Mouse (Mus musculus): ENCODE measurements around the gene Rab11b. TPM values are rescaled to one million over a fixed set of nuclear protein-coding genes. Genes with fewer than 3 reads are reported as not detected.

Rab11b gene
- total RNA-seq, 2 experiments from 2014 or later = 231 to 299 TPM

DNA sequence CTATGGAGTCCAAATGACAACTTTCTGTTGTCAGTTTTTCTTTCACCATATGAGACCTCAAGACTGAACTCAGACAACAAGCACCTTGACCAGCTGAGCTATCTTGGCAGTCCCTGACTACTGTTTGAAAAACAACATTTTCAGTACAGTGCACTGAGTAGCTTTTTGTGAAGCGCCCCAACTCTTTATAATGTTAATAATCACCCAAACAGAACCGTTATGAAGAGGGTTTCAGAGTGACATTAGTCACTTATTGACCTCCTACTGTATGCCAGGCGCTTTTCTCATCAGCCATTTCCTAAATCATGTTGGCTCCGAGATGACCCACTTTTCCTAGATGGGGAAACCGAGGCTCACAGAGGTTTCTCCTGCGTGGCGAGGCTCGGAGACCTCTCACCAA lies 42.3 kb downstream of the Rab11b start:
- DNase-seq = no peak

DNA sequence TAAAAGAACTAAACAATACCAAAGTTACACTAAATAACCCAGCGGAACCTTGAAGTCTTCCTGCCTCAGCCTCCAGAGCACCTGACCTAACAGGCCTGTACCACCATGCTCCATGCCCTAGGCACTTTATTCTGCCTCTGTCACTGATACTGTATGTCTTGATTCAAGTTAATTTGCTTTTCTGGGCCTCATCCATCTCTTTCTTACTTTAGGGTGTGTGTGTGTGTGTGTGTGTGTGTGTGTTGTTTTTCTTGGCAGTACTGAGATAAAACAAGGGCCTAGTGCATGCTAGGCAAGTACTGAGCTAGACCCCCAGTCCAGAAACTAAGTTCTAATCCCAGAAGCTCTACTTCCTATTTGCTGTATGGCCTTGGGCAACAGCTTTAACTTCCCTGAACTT lies 43.1 kb downstream of the Rab11b start:
- no peak for DNase-seq

DNA sequence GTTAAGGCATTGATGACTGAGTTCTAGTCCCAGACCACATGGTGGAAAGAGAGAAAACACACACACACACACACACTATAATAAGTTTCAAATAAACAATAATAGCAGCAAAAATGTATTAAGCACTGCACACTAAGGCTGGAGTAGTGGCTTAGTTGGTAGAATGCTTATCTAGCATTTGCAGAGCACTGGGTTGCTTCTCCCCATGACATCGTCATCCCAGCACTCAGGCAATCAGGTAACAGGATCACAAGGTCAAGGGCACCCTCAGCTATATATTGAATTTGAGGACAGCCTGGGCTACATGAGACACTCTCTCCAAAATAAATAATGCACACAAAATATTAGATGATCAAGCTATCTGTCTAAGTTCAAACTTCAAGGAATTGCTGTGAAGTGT lies 45.6 kb downstream of the Rab11b start:
- no peak for DNase-seq

DNA sequence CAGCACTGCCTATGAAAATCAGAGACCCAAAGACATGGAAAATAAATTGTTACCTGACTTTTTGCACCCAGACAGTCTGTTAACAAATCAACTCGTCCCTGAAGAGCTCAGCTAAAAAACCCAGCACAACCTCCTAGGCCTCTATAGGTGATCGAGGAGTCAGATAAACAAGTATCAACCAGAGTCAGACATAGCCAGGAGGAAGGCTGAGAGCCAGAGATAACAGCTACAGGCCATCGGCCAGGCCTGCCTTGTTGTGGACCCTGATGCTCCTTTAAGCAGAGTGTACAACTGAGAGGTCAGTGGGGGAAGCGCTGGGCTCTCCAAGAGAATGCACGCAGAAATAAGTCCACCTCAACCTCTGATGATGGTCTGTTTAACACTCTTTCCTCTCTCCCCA lies 47.1 kb downstream of the Rab11b start:
- DNase-seq = no peak

DNA sequence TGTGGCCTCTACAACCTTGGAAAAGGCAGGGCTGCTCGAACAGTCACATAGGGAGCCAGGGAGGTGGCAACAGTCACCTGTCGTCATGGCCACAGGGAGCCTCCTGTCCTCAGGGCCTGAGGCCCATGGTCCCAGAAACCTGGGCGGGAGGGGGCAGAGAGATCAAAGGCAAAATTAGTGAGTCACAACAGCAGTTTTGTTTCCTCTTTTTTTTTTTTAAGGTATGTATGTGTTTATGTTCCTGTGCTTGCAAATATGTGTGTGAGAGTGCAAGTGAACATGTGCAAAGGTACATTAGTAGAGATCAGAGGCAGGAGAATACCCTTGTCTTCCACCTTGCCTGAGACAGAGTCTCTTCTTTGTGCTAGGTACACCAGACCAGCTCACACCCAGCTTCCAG lies 50.5 kb downstream of the Rab11b start:
- no peak for DNase-seq

DNA sequence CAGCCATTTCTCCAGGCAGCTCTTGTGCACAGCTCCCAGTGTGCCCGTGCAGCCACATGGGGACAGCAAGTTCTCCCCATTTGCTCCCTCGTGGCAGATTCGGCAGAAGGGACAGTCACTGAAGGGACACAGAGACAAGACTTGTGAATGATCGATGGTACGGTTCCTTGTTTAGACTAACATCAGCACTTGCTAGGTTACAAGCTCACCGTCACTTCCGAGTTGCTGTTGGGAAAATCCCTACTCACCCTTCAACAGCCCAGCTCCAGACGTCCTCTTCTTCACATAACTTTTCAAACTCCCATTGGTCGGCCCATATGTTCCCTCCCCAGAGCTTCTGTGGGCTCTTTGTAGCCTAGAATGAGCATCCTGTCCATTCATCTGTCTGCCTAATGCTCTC lies 57.2 kb downstream of the Rab11b start:
- no peak for DNase-seq

- DNase-seq = no peak
Measured at GRCm38 (mm10) chr17:33702178-33702577, 58.2 kb downstream of the Rab11b start.

- DNase-seq = no peak
Measured at GRCm38 (mm10) chr17:33695471-33695870, 64.9 kb downstream of the Rab11b start.

Other genes starting within 250 kb of the Rab11b start
- 10 to 100 TPM; 22.3 to 29.7 TPM for gene Adamts10, start 236.3 kb downstream of the Rab11b start, total RNA-seq (2021)
- gene Myo1f, start 204.8 kb downstream of the Rab11b start, total RNA-seq (2021) = 1 to 10 TPM; 2.1 to 3.3 TPM
- gene Zfp414, start 131.4 kb downstream of the Rab11b start, total RNA-seq (2021) = 10 to 100 TPM; 28.9 to 35.3 TPM
- under 1 TPM in 1 of 2 experiments, not detected in 1; 0.56 TPM for gene Pram1, start 122.5 kb downstream of the Rab11b start, total RNA-seq (2021)
- 100 to 1,000 TPM; 136 to 171 TPM for gene Hnrnpm, start 73.7 kb downstream of the Rab11b start, total RNA-seq (2021)
- gene March2, start 41.9 kb downstream of the Rab11b start, total RNA-seq (2021) = 100 to 1,000 TPM in 1 of 2 experiments, 10 to 100 TPM in 1; 92.9 to 119 TPM
- gene Angptl4, start 21.3 kb upstream of the Rab11b start, total RNA-seq (2021) = 100 to 1,000 TPM in 1 of 2 experiments, 10 to 100 TPM in 1; 62.7 to 110 TPM
- gene Kank3, start 50.0 kb upstream of the Rab11b start, total RNA-seq (2021) = 10 to 100 TPM; 72.2 to 90.5 TPM
- 1,000 to 10,000 TPM; 1,486 to 1,511 TPM for gene Rps28, start 64.0 kb upstream of the Rab11b start, total RNA-seq (2021)
- gene Ndufa7, start 64.0 kb upstream of the Rab11b start, total RNA-seq (2021) = 100 to 1,000 TPM; 432 to 487 TPM
- 10 to 100 TPM; 30.8 to 47.3 TPM for gene Cd320, start 82.6 kb upstream of the Rab11b start, total RNA-seq (2021)
- not detected for gene Gm7029, start 113.3 kb upstream of the Rab11b start, total RNA-seq (2021)
- 1 to 10 TPM; 3.3 to 4.4 TPM for gene Kifc1, start 130.1 kb upstream of the Rab11b start, total RNA-seq (2021)
- not detected for gene Platr17, start 144.6 kb upstream of the Rab11b start, total RNA-seq (2021)
- gene Daxx, start 148.9 kb upstream of the Rab11b start, total RNA-seq (2021) = 10 to 100 TPM; 29.2 to 30.2 TPM
- 100 to 1,000 TPM; 178 to 181 TPM for gene Tapbp, start 155.4 kb upstream of the Rab11b start, total RNA-seq (2021)
- 10 to 100 TPM; 26.5 to 36.1 TPM for gene Zbtb22, start 155.4 kb upstream of the Rab11b start, total RNA-seq (2021)
- 10 to 100 TPM; 37.0 to 45.9 TPM for gene Rgl2, start 169.0 kb upstream of the Rab11b start, total RNA-seq (2021)
- 10 to 100 TPM; 89.2 to 90.6 TPM for gene Pfdn6, start 179.8 kb upstream of the Rab11b start, total RNA-seq (2021)
- gene Wdr46, start 180.1 kb upstream of the Rab11b start, total RNA-seq (2021) = 10 to 100 TPM; 34.4 to 34.9 TPM
- 1 to 10 TPM; 4.0 to 6.6 TPM for gene B3galt4, start 191.0 kb upstream of the Rab11b start, total RNA-seq (2021)
- gene Vps52, start 195.3 kb upstream of the Rab11b start, total RNA-seq (2021) = 10 to 100 TPM; 53.4 to 59.9 TPM
- 100 to 1,000 TPM; 791 to 792 TPM for gene Rps18, start 195.5 kb upstream of the Rab11b start, total RNA-seq (2021)
- 100 to 1,000 TPM; 459 to 574 TPM for gene H2-K1, start 239.8 kb upstream of the Rab11b start, total RNA-seq (2021)